Mouse (Mus musculus): ENCODE data around the gene Rab20.
A peak's percentile ranks its signal among the peaks of the same experiment; 100 is the strongest.

Gene Rab20

GRCm38 (mm10) chr8:11454228-11454627 lies 24.3 kb downstream of the Rab20 start:
- no peak for DNase-seq (ENCODE audit: inconsistent ontology term)

DNA sequence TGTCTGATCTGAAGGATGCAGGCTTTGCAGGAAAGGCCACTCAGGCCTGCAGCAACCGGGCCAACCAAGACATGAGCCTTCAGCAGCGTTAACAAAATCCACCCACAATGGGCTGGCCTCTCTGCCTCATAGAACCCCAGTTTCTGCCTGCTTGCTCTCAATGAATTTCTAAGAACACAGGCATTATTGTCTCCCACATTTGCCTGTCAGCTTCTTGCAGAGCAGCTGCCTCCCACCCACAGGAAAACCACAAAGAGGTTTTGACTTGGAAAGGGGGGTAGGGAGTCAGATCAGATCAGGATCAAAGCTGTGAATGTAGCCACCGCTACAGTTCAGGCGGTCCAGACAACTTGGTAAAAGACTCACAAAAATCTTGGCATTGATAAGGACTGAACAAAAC lies 25.5 kb downstream of the Rab20 start:
- DNase-seq (ENCODE audit: inconsistent ontology term) = peak; percentile 92

GRCm38 (mm10) chr8:11452559-11452958 lies 26.0 kb downstream of the Rab20 start:
- no peak for DNase-seq (ENCODE audit: inconsistent ontology term)

GRCm38 (mm10) chr8:11452152-11452551 lies 26.4 kb downstream of the Rab20 start:
- no peak for DNase-seq (ENCODE audit: inconsistent ontology term)

DNA sequence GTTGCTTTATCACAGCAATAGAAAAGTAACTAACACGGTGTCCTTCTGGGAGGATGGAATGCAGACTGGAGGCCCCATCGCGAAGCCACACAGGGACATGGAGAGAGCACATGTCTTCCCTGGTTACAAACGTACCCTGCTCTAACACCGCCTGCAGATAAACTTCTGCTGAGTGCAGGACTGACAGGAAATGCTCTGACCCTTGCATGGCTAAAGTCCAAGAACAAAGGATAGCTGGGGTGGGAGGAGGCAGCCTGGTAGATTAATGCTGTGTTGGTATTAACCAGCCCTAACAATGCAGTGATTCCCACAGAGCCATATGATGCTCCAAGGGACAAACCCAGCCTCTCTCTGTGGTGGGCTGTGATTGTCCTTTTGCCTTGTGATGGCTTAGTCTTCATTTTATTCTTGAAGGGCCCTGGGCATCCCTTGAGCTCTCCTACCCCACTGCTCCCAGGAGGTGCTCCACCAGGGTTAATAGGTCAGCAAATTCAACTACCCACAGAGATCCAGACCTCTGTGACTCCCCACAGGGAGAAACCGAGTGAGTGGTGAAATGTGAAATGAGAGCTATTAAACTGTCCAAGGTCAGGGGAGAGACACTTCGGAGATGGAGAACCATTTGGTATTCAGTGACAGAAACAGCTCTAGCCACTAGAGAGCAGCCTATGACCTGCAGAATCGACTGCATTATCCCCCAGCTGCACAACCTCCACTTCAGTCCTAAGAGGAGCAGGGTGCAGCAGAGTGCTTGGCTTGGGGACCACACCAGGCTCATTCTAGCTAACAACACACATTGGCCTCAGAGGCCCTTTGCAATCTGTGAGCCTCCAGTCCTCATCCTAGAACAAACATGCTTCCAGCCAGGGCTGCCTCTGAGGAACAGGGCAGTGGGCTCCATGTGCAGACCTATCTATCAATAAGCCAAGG lies 28.1 kb downstream of the Rab20 start:
- peak; percentile 68 for DNase-seq (ENCODE audit: inconsistent ontology term)

DNA sequence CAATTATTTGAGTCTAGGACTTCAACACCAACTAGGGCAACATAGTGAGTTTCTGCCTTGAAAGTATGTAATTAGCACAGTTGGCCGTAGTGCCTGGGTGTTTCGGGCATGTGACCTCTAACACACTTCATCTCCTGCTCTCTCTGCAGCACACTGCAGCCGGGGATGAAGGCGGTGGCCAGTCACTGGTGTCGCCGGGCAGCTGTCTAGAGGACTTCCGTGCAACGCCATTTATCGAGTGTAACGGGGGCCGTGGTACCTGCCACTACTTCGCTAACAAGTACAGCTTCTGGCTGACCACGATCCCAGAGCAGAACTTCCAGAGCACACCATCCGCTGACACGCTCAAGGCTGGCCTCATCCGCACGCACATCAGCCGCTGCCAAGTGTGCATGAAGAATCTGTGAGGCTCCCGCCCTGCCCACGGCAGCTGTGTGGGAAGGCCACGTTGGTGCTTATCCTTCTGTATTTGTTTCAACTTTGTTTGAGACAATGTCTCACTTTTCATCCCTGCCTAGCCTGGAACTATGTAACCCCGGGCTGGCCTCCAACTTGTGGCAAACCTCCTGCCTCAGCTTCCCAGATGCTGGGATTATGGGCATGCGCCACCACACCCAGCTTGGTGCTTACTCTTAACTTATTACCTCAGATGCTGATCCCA lies 30.5 kb downstream of the Rab20 start:
- DNase-seq (ENCODE audit: inconsistent ontology term) = no peak

DNA sequence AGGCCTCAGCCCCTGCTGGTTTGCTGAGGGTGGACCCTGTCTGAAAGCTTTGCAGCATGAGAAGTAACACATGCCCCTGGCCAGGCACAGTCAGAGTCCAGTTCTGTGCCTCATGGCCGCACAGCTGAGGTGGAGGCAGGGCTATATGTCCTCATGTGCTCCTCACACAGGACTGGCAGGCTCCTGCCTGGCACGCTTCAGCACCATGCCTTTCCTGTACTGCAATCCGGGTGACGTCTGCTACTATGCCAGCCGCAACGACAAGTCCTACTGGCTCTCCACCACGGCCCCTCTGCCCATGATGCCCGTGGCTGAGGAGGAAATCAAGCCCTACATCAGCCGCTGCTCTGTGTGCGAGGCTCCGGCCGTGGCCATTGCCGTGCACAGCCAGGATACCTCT lies 32.7 kb downstream of the Rab20 start:
- DNase-seq (ENCODE audit: inconsistent ontology term) = no peak

- DNase-seq (ENCODE audit: inconsistent ontology term) = no peak
Observed at GRCm38 (mm10) chr8:11444216-11444615, 34.3 kb downstream of the Rab20 start.

DNA sequence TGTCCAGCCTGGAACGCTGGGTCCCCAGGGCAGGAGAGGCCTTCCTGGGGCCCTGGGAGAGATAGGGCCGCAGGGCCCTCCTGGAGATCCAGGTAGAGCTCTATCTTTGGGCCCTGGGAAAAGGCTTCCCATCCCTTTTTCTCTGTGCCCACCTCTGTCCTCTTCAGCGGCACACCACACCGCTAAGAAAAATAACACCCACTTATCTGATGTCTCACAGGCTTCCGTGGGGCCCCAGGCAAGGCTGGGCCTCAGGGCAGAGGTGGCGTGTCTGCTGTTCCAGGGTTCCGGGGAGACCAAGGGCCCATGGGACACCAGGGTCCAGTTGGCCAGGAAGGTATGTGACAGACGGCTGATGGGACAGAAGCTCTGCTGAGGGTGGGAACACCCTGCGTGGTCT lies 34.9 kb downstream of the Rab20 start:
- no peak for DNase-seq (ENCODE audit: inconsistent ontology term)

- no peak for DNase-seq (ENCODE audit: inconsistent ontology term)
Observed at GRCm38 (mm10) chr8:11441291-11441690, 37.2 kb downstream of the Rab20 start.

DNA sequence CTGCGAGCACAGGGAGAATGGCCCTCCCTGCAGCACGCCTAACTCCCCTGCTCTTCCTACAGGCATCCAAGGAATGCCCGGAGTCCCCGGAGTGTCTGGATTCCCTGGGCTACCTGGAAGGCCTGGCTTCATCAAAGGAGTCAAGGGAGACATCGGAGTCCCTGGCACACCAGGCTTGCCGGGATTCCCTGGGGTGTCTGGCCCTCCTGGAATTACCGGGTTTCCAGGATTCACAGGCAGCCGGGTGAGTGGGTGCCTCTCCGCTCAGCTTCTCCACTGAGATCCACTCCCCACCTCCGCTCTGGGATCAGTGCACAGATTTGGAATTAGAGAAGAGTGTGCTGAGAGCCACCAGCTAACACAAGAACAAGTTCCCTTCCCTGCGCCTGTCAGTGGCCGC lies 40.6 kb downstream of the Rab20 start:
- DNase-seq (ENCODE audit: inconsistent ontology term) = no peak

- no peak for DNase-seq (ENCODE audit: inconsistent ontology term)
Observed at GRCm38 (mm10) chr8:11430688-11431087, 47.8 kb downstream of the Rab20 start.

GRCm38 (mm10) chr8:11423091-11423490 lies 55.4 kb downstream of the Rab20 start:
- no peak for DNase-seq (ENCODE audit: inconsistent ontology term)

DNA sequence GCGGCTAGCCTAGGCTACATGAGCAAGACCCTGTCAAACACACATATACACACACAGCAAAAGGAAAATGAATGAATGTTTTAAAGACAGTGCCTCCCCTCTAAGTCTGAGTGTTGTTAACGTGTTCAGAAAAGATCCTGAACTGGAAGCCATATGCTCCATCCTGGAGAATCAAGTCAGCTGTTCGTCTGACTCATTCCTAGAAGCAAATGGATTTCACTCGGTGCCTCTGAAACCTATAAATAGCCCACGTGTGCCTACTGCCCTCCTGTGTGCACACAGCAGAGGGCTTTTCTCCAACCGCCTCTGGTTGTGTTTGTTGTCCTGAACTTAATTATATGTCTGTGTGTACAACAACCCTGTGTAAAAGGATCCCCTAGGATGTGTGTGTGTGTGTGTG lies 56.5 kb downstream of the Rab20 start:
- no peak for DNase-seq (ENCODE audit: inconsistent ontology term)

GRCm38 (mm10) chr8:11421105-11421504 lies 57.4 kb downstream of the Rab20 start:
- DNase-seq (ENCODE audit: inconsistent ontology term) = no peak

DNA sequence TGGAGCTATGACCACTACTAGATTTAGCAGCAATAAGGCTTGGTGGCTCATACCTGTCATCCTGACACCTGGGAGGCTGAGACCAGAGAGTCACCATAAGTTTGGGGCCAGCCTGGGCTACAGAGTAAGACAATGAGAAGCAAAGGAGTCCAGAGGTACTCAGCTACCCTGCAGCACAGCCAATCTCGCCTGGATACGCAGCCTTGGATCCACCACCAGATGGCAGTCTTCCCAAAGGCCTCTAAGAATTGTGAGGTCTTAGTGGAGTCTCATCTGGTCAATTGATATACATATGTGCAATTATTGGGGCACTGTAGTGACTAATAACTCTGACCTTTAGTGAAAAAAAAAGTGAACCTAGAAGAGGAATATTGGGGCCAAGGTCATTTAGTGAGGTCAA lies 58.9 kb downstream of the Rab20 start:
- DNase-seq (ENCODE audit: inconsistent ontology term) = no peak

- peak; percentile 90 for DNase-seq (ENCODE audit: inconsistent ontology term)
Observed at GRCm38 (mm10) chr8:11419232-11419631, 59.3 kb downstream of the Rab20 start.

GRCm38 (mm10) chr8:11417762-11418161 lies 60.7 kb downstream of the Rab20 start:
- DNase-seq (ENCODE audit: inconsistent ontology term) = peak; percentile 88

DNA sequence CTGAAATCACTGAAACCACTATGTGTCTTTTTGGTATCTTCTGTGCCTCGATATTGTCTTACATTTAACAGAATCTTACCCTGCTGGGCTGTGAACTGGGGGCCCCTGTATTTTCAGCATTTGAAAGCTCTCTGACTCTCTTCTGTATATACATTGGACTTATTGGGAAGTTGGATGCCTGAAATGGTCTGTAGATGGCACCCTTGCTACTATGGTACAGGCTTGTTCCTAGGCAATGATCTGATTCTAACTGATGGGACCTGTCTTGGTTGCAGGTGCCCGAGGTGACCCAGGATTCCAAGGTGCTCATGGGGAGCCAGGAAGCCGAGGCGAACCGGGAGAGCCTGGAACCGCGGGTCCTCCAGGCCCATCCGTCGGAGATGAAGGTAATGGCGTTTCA lies 63.4 kb downstream of the Rab20 start:
- no peak for DNase-seq (ENCODE audit: inconsistent ontology term)

DNA sequence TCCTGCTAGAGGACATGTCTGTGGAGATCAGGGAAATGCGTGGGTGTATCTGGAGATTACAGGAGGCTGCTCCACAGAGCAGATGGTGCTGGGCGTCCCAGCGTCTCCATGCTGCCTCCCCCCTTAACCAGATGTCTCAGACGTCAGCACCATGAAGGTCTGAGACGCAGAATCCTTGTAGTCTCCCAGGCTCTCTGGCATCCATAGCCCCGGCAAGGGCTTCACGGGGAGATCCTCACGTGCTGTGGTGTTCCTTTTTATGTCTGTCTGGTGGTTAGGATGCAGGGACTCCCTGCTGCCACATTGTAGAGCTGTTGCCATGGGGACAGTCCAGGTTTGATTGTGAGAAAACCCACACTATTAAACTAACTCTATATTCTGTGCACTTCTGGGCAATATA lies 64.2 kb downstream of the Rab20 start:
- DNase-seq (ENCODE audit: inconsistent ontology term) = no peak

- peak; percentile 53 for DNase-seq (ENCODE audit: inconsistent ontology term)
Observed at GRCm38 (mm10) chr8:11412450-11412849, 66.1 kb downstream of the Rab20 start.

DNA sequence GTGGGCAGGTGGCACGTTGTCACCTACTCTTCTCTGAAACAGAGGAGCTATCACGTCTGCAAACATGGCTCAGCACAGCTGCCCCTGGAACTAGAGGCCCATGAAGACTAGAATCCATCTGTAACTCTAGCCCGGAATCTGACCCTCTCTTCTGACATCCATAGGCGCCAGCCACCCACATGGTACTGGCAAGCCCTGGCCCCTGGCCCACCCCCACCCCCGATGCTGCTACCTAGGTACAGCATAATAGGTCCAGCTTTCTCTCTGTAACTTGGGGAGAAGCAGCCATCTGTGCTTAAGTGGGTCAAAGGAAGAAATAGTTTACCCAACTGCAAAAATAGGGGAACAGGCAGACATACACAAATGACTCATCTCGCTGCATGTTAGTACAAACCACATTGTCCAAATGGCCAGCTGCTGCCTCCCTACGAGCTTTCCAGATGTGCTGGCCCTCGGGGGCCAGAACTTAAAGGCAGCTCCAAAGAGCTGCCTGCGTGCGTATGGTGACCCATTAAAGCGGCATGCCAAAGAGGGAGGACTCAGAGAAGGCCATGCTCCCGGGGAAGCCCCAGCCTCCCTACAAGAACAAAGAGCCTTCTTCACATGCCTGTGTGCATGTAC lies 66.9 kb downstream of the Rab20 start:
- peak; percentile 74 for DNase-seq (ENCODE audit: inconsistent ontology term)
